Mouse (Mus musculus) G1E (cell line): ENCODE measurements around the gene Klrb1f.
"Not testable (repeated sequence)": the region's sequence is repeated elsewhere in the genome, so short reads cannot be mapped to it uniquely, and the experiment has no call there.

Experiments
- CTCF ChIP-seq: IDR thresholded peaks from 2 replicates; pipeline ENCODE4 v1.5.1; 2012; ENCODE audit warnings: low read depth, low read length, inconsistent platforms, mixed read lengths
- GATA1 ChIP-seq: IDR thresholded peaks from 2 replicates; pipeline ENCODE4 v1.6.1; 2012; ENCODE audit warnings: borderline replicate concordance, low read length, inconsistent platforms, mixed read lengths

DNA sequence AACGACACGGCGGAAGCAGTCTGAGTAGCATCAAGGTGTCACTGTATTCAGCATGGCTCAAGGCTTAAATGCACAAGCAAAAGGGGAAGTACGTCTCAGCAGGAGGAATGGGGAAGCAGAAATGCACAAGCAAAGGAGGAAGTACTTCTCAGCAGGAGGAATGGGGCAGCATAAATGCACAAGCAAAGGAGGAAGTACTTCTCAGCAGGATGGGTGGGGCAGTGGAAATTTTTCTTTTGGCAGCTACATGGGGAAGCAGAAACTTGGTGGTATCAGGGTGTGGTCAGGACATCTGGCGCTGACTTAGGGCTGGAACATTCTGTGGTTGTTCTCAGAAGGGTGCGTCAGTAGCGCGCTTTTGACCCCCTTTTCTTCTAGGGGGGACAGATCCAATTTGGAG is 42.9 kb downstream of the Klrb1f start:
- TF ChIP-seq CTCF, GATA1: not testable (repeated sequence)
